Mouse (Mus musculus): ENCODE measurements around the gene Vmn2r15. TPM values are rescaled to one million over a fixed set of nuclear protein-coding genes. Genes with fewer than 3 reads are reported as not detected.

The Vmn2r15 gene
- not detected in 2 replicates for polyA plus RNA-seq (2012; ENCODE audit: insufficient read depth, insufficient read length, missing spikeins)

- no peak within 1 kb of the TSS for H3K4me3 ChIP-seq (ENCODE audit: insufficient read depth, low read length)
- no peak within 1 kb of the TSS for H3K27ac ChIP-seq (ENCODE audit: insufficient read depth, low read depth, low read length)
- TF ChIP-seq POLR2A (IDR thresholded peaks at IDR 0.05; ENCODE audit: borderline replicate concordance, low read depth, low read length) (no peak), CTCF (IDR thresholded peaks at IDR 0.05; ENCODE audit: low read depth, low read length) (no peak)
- H3K4me1 ChIP-seq (ENCODE audit: control insufficient read depth, insufficient read depth, low read length) = no peaks in the 10 kb centered on the region
Measured at GRCm38 (mm10) chr5:109297544-109297943, at the start of gene Vmn2r15. Gene Vmn2r15, minus strand, starts transcription at chr5:109297644.

GRCm38 (mm10) chr5:109329862-109330261 is 32.4 kb upstream of the Vmn2r15 start, which contains the start of gene Vmn2r16:
Gene Vmn2r16, plus strand, starts transcription at chr5:109330162.
- Histone ChIP-seq H3K27ac (ENCODE audit: insufficient read depth, low read depth, low read length) (no peak within 1 kb of the TSS), H3K4me3 (ENCODE audit: insufficient read depth, low read length) (no peak within 1 kb of the TSS), H3K4me1 (ENCODE audit: control insufficient read depth, insufficient read depth, low read length) (no peaks in the 10 kb centered on the region)
- no peak for TF ChIP-seq POLR2A (IDR thresholded peaks at IDR 0.05; ENCODE audit: borderline replicate concordance, low read depth, low read length)
- TF ChIP-seq CTCF (IDR thresholded peaks at IDR 0.05; ENCODE audit: low read depth, low read length) = no peak

DNA sequence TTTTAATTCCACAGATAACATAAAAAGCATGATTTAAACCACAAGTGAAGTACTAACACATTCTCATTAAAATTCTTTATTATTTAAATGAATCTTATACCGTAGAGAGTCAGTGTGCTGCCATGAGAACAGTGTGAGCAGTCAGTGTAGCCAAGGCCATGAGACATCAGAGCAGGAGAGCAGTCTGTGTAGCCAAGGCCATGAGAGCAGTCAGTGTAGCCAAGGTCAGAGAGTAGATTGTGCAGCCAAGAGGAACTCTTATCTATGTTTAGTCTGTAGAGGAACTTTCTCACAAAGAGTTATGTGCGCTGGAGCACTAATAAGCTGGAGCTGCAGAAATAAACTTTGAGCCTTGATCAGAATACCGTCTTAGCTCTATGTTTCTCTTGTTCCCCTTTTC is 2.8 kb downstream of the Vmn2r15 start:
- no peaks in the 10 kb centered on the region for H3K4me1 ChIP-seq (ENCODE audit: control insufficient read depth, insufficient read depth, low read length)
- H3K4me3 ChIP-seq (ENCODE audit: insufficient read depth, low read length) = no peak overlapping the region
- TF ChIP-seq POLR2A (IDR thresholded peaks at IDR 0.05; ENCODE audit: borderline replicate concordance, low read depth, low read length) = no peak
- no peak for TF ChIP-seq CTCF (IDR thresholded peaks at IDR 0.05; ENCODE audit: low read depth, low read length)
- no peak overlapping the region for H3K27ac ChIP-seq (ENCODE audit: insufficient read depth, low read depth, low read length)

Other genes with a start within 250 kb of the Vmn2r15 start
- 0.37 TPM in 1 of 2 replicates, not detected in the other for gene Vmn2r11, start 238.1 kb downstream of the Vmn2r15 start, polyA plus RNA-seq (2012; ENCODE audit: insufficient read depth, insufficient read length, missing spikeins)
- gene Vmn2r12, start 199.7 kb downstream of the Vmn2r15 start, polyA plus RNA-seq (2012; ENCODE audit: insufficient read depth, insufficient read length, missing spikeins) = not detected in 2 replicates
- not detected in 2 replicates for gene Vmn2r13, start 105.4 kb downstream of the Vmn2r15 start, polyA plus RNA-seq (2012; ENCODE audit: insufficient read depth, insufficient read length, missing spikeins)
- gene Vmn2r14, start 72.9 kb downstream of the Vmn2r15 start, polyA plus RNA-seq (2012; ENCODE audit: insufficient read depth, insufficient read length, missing spikeins) = not detected in 2 replicates
- not detected in 2 replicates for gene Vmn2r16, start 32.5 kb upstream of the Vmn2r15 start, polyA plus RNA-seq (2012; ENCODE audit: insufficient read depth, insufficient read length, missing spikeins)
- not detected in 2 replicates for gene Vmn2r17, start 122.0 kb upstream of the Vmn2r15 start, polyA plus RNA-seq (2012; ENCODE audit: insufficient read depth, insufficient read length, missing spikeins)